Mouse (Mus musculus): ENCODE measurements at regions not wholly inside any gene's neighbourhood (a gene's known extent, or its start where the extent isn't known, plus 50 kb on each side); places are given as distances from the start of the nearest gene placed in this dataset.

DNA sequence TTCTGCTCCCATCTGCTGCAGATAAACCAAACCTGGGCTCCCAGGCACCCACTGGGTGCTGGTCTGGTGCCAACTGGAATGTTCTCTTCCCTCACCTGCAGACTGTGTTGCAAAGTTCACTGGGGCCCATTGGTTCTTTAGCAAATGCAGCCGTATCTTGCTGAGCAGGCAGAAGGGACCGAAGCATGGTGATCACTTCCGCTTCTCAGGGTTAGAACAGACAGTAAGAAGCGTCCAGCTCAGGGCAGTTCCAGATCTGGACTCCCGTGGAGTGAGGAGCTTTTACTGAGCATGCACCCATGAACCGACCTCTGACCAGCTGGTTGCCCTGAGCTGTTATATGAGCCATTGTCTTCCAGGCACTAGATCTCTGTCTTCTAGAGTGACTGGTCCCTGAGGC is 97.1 kb downstream of the 9530068E07Rik start:
- Histone ChIP-seq H3K9ac (replicated peaks; ENCODE audit: low read depth, low read length) (no peak overlapping the region), H3K4me2 (ENCODE audit: low read depth, low read length) (no peak overlapping the region), H3K9me3 (replicated peaks; ENCODE audit: control insufficient read depth, low read length) (no peaks in the 10 kb centered on the region; the same call in 1 of the 2 replicates), H3K4me1 (ENCODE audit: control insufficient read depth, insufficient read depth) (no peaks in the 10 kb centered on the region), H3K27ac (ENCODE audit: low read depth) (no peak overlapping the region), H3K4me3 (ENCODE audit: low read depth, low read length) (no peak overlapping the region), H3K27me3 (ENCODE audit: control insufficient read depth, insufficient read depth, low read length) (no peaks in the 10 kb centered on the region), H3K36me3 (replicated peaks; ENCODE audit: control insufficient read depth, insufficient read depth, low read length) (no peaks in the 10 kb centered on the region)
- WGBS = 81% methylated on average over 6 of the region's 6 CpGs
- DNase-seq (ENCODE audit: low spot score) = no peak
- no peak for ATAC-seq (ENCODE audit: insufficient read depth, low read depth)
- TF ChIP-seq CTCF (IDR thresholded peaks at IDR 0.05; ENCODE audit: low read depth) = no peak
- no peak for TF ChIP-seq EP300 (IDR thresholded peaks at IDR 0.05; ENCODE audit: low read depth)

DNA sequence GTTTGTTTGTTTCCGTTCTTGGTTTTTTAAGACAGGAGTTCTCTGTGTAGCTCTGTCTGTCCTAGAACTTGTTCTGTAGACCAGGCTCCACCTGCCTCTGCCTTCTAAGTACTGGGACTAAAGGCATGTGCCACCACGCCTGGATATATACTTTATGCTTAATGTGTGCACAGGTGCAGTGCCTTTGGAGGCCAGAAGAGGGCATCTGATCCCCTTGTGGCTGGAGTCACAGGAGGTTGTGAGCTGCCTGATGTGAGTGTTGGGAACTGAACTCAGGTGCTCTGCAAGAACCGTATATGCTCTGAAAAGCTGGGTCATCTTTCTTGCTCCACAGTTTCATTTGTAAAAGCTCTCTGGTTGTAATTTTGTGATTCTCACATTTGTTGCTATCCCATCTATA is 100.7 kb downstream of the 9530068E07Rik start:
- no peak for TF ChIP-seq EP300 (IDR thresholded peaks at IDR 0.05; ENCODE audit: low read depth)
- TF ChIP-seq CTCF (IDR thresholded peaks at IDR 0.05; ENCODE audit: low read depth) = no peak
- H3K4me3 ChIP-seq (ENCODE audit: low read depth, low read length) = no peak overlapping the region
- 91% methylated on average over 3 of the region's 3 CpGs for WGBS
- ATAC-seq (ENCODE audit: insufficient read depth, low read depth) = no peak
- no peaks in the 10 kb centered on the region for H3K36me3 ChIP-seq (replicated peaks; ENCODE audit: control insufficient read depth, insufficient read depth, low read length)
- H3K4me2 ChIP-seq (ENCODE audit: low read depth, low read length) = no peak overlapping the region
- H3K9ac ChIP-seq (replicated peaks; ENCODE audit: low read depth, low read length) = no peak overlapping the region
- H3K9me3 ChIP-seq (replicated peaks; ENCODE audit: control insufficient read depth, low read length) = no peaks in the 10 kb centered on the region; the same call in 1 of the 2 replicates
- no peaks in the 10 kb centered on the region for H3K4me1 ChIP-seq (ENCODE audit: control insufficient read depth, insufficient read depth)
- DNase-seq (ENCODE audit: low spot score) = no peak
- no peaks in the 10 kb centered on the region for H3K27me3 ChIP-seq (ENCODE audit: control insufficient read depth, insufficient read depth, low read length)
- no peak overlapping the region for H3K27ac ChIP-seq (ENCODE audit: low read depth)

DNA sequence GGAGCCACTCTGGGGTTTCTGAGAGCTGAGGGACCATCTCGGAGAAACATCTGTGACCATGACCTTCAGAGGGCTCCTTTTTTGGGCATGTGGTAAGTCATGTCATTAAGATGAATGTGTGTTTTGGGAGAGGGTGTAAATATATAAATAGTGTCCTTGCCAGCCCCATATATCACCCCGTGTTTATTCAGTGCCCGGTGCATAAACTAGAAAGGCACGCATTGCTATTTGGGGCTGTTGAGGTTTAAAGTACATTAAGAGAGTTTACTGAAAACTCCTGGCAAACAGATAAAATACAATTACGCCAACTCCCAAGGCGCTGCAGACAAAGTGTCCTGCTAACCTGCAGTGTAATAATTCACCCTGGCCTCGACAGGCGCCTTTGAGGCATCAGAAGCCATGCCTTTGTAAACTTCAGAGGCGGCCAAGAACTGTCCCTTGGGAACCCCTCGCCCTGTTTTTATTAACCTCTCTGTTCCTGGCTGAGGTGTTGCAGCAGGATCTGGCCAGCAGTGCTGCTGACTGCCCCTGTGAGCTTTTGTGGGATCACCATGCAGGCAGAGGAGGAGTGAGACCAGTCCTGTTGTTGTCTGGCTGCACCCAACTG is 106.6 kb downstream of the 9530068E07Rik start:
- Histone ChIP-seq H3K4me1 (ENCODE audit: control insufficient read depth, insufficient read depth) (no peaks in the 10 kb centered on the region), H3K36me3 (replicated peaks; ENCODE audit: control insufficient read depth, insufficient read depth, low read length) (no peaks in the 10 kb centered on the region), H3K27ac (ENCODE audit: low read depth) (no peak overlapping the region), H3K4me2 (ENCODE audit: low read depth, low read length) (no peak overlapping the region), H3K9ac (replicated peaks; ENCODE audit: low read depth, low read length) (no peak overlapping the region), H3K4me3 (ENCODE audit: low read depth, low read length) (no peak overlapping the region), H3K27me3 (ENCODE audit: control insufficient read depth, insufficient read depth, low read length) (no peaks in the 10 kb centered on the region), H3K9me3 (replicated peaks; ENCODE audit: control insufficient read depth, low read length) (no peaks in the 10 kb centered on the region)
- TF ChIP-seq EP300 (IDR thresholded peaks at IDR 0.05; ENCODE audit: low read depth) (no peak), CTCF (IDR thresholded peaks at IDR 0.05; ENCODE audit: low read depth) (no peak)
- WGBS = 55% methylated on average over 10 of the region's 10 CpGs
- ATAC-seq (ENCODE audit: insufficient read depth, low read depth) (no peak), DNase-seq (ENCODE audit: low spot score) (no peak)

DNA sequence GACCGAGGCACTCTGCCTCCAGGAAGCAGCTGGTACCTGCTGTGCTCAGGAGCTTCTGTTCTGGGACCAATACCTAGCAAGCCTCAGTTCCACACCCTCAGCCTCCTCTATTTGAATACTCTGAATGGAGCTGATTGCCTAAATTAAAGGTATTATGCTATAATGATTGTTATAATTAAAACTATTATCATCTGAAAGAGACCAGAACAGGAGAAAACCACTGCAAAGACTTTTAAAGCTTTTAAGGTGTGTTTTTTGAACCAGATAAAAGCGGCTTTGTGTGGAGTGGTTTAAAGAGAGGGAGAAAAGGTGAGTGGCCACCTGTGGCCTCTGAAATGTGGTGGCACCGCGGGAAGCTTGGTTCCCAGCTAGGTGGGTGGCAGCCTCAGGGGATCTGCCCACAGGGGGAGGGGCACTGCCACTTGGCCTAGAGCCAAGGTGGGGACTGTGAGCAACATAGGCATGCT is 115.6 kb downstream of the 9530068E07Rik start:
- no peak for TF ChIP-seq CTCF (IDR thresholded peaks at IDR 0.05; ENCODE audit: low read depth)
- TF ChIP-seq EP300 (IDR thresholded peaks at IDR 0.05; ENCODE audit: low read depth) = no peak
- Histone ChIP-seq H3K4me1 (ENCODE audit: control insufficient read depth, insufficient read depth) (no peaks in the 10 kb centered on the region), H3K27ac (ENCODE audit: low read depth) (no peak overlapping the region), H3K27me3 (ENCODE audit: control insufficient read depth, insufficient read depth, low read length) (no peaks in the 10 kb centered on the region), H3K9ac (replicated peaks; ENCODE audit: low read depth, low read length) (no peak overlapping the region), H3K4me3 (ENCODE audit: low read depth, low read length) (no peak overlapping the region), H3K36me3 (replicated peaks; ENCODE audit: control insufficient read depth, insufficient read depth, low read length) (no peaks in the 10 kb centered on the region), H3K9me3 (replicated peaks; ENCODE audit: control insufficient read depth, low read length) (no peaks in the 10 kb centered on the region), H3K4me2 (ENCODE audit: low read depth, low read length) (no peak overlapping the region)
- DNase-seq (ENCODE audit: low spot score) (no peak), ATAC-seq (ENCODE audit: insufficient read depth, low read depth) (no peak)
- 49% methylated on average over 4 of the region's 4 CpGs for WGBS

DNA sequence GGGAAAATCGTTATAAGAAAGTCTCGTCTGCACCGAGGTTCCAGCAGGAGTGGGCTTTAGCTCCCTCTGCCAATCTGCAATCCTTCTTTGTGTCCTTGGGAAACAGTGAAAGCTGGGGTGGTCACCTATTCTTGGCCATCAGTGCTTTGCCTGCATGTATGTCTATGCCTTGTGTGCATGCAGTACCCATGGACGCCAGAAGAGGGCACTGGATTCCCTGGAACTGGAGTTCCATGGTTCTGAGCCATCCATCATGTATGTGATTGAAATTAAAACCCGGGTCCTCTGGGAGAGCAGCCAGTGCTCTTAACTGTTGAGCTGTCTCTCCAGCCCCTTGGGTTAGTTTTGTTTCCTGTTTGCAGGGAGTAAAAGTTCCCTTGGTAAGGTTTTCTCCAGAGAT is 121.1 kb downstream of the 9530068E07Rik start:
- no peak overlapping the region for H3K4me2 ChIP-seq (ENCODE audit: low read depth, low read length)
- H3K4me1 ChIP-seq (ENCODE audit: control insufficient read depth, insufficient read depth) = no peaks in the 10 kb centered on the region
- H3K4me3 ChIP-seq (ENCODE audit: low read depth, low read length) = no peak overlapping the region
- no peak for DNase-seq (ENCODE audit: low spot score)
- H3K27me3 ChIP-seq (ENCODE audit: control insufficient read depth, insufficient read depth, low read length) = no peaks in the 10 kb centered on the region
- ATAC-seq (ENCODE audit: insufficient read depth, low read depth) = no peak
- TF ChIP-seq CTCF (IDR thresholded peaks at IDR 0.05; ENCODE audit: low read depth) (peak; percentile 42), EP300 (IDR thresholded peaks at IDR 0.05; ENCODE audit: low read depth) (no peak)
- no peak overlapping the region for H3K27ac ChIP-seq (ENCODE audit: low read depth)
- WGBS = 67% methylated on average over 5 of the region's 5 CpGs
- no peaks in the 10 kb centered on the region for H3K36me3 ChIP-seq (replicated peaks; ENCODE audit: control insufficient read depth, insufficient read depth, low read length)
- no peak overlapping the region for H3K9ac ChIP-seq (replicated peaks; ENCODE audit: low read depth, low read length)
- H3K9me3 ChIP-seq (replicated peaks; ENCODE audit: control insufficient read depth, low read length) = no peaks in the 10 kb centered on the region

DNA sequence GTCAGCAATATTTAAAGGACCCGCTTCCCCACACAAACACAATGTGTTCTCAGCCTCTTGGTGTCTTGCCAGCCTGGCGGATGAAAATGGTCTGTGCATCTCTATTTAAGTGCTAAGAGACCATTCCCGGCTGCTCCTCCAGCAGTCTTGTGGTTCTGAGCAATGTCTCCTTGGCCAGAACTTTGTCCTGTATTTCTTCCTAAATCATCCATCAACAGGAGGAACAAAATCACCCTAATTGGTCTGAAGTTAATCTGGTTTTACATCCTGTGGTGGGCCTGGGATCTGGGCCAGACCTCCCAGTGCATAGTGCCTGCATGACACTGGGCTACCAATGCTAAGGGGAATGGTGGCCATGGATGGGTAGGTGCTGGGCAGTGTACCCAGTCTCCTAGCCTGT is 123.6 kb downstream of the 9530068E07Rik start:
- DNase-seq (ENCODE audit: low spot score) = no peak
- no peak overlapping the region for H3K27ac ChIP-seq (ENCODE audit: low read depth)
- no peak overlapping the region for H3K9ac ChIP-seq (replicated peaks; ENCODE audit: low read depth, low read length)
- H3K4me3 ChIP-seq (ENCODE audit: low read depth, low read length) = no peak overlapping the region
- H3K4me1 ChIP-seq (ENCODE audit: control insufficient read depth, insufficient read depth) = no peaks in the 10 kb centered on the region
- no peak for ATAC-seq (ENCODE audit: insufficient read depth, low read depth)
- H3K9me3 ChIP-seq (replicated peaks; ENCODE audit: control insufficient read depth, low read length) = no peaks in the 10 kb centered on the region
- no peak for TF ChIP-seq EP300 (IDR thresholded peaks at IDR 0.05; ENCODE audit: low read depth)
- no peak for TF ChIP-seq CTCF (IDR thresholded peaks at IDR 0.05; ENCODE audit: low read depth)
- H3K36me3 ChIP-seq (replicated peaks; ENCODE audit: control insufficient read depth, insufficient read depth, low read length) = no peaks in the 10 kb centered on the region
- H3K4me2 ChIP-seq (ENCODE audit: low read depth, low read length) = no peak overlapping the region
- 44% methylated on average over 3 of the region's 3 CpGs for WGBS
- H3K27me3 ChIP-seq (ENCODE audit: control insufficient read depth, insufficient read depth, low read length) = no peaks in the 10 kb centered on the region
